ENCODE assay signal across 14 mouse cellular contexts in the genomic region with DNA sequence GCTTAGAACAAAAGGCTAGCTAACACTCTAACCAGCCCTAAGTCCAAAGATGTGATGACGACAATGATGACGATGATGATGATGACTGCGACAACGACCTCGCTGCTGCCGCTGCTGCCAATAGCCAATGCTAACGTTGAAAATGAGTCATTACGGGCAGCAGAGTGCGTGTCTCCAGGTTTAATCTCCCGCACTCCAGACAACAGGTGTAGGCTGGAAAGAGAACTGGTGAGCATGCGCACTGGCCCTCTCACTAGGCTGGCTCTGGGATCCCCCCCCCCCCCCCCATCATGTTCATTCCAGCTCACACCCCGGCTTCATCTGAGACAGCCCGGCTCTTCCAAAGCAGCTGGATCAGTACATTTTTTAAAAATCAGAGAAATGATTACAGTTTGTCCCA.
A peak's percentile ranks its signal among the peaks of the same experiment; 100 is the strongest.
DNase-seq lines count a peak whose midpoint lies in the region; ATAC-seq and TF ChIP-seq lines count a peak whose summit lies in the region.
"Had no signal": no experiment of that assay in that cellular context is flagged by ENCODE, and none has a peak within 500 bp of the region (broad histone marks: within the 10 kb centered on the region; RNA-seq: fewer than 3 reads in every experiment).

No protein-coding gene starts in this region.

- no peak overlapping the region for H3K27ac ChIP-seq in embryonic facial prominence, embryonic 14.5 days (replicated peaks; ENCODE audit: low read depth, low read length)
- H3K27ac ChIP-seq in embryonic facial prominence, embryonic 10.5 days (replicated peaks) = no peak overlapping the region
- no peak overlapping the region for H3K27ac ChIP-seq in hindbrain, postnatal 0 days
- H3K27ac ChIP-seq in hindbrain, embryonic 11.5 days (ENCODE audit: low read depth, low read length) = no peak overlapping the region
- H3K27ac ChIP-seq in testis, adult 2 months (ENCODE audit: control insufficient read depth, insufficient read depth, low read depth, low read length) = no peak overlapping the region
- H3K27ac ChIP-seq in kidney, embryonic 16.5 days (ENCODE audit: low read length) = no peak overlapping the region
- H3K27ac ChIP-seq: hindbrain, embryonic 10.5 days; liver, embryonic 13.5 days; neural tube, embryonic 13.5 days; stomach, embryonic 15.5 days had no signal

- ATAC-seq in embryonic facial prominence, embryonic 14.5 days (ENCODE audit: low read depth) = no peak
- ATAC-seq in hindbrain, postnatal 0 days = no peak
- ATAC-seq in hindbrain, embryonic 11.5 days (ENCODE audit: low FRiP score) = no peak
- ATAC-seq in kidney, embryonic 16.5 days (ENCODE audit: low FRiP score, low TSS enrichment) = no peak

- DNase-seq in embryonic facial prominence, embryonic 14.5 days (ENCODE audit: low spot score) = peak; percentile 32
- no peak for DNase-seq in embryonic facial prominence, embryonic 10.5 days (ENCODE audit: low spot score)
- peak; percentile 23 for DNase-seq in hindbrain, postnatal 0 days (ENCODE audit: low spot score)
- no peak for DNase-seq in hindbrain, embryonic 11.5 days (ENCODE audit: low spot score)
- no peak for DNase-seq in testis, postnatal 14 days (ENCODE audit: low spot score)
- DNase-seq in layer of hippocampus, postnatal 10 days (ENCODE audit: low spot score in 2 of 2) = no peak
- DNase-seq: cerebellum, postnatal 36 days; gastrocnemius, postnatal 36 days; liver, embryonic 13.5 days had no signal

- H3K4me3 ChIP-seq in embryonic facial prominence, embryonic 14.5 days (ENCODE audit: low read depth, low read length) = no peak overlapping the region
- no peak overlapping the region for H3K4me3 ChIP-seq in embryonic facial prominence, embryonic 10.5 days
- no peak overlapping the region for H3K4me3 ChIP-seq in hindbrain, postnatal 0 days (ENCODE audit: low read length)
- no peak overlapping the region for H3K4me3 ChIP-seq in hindbrain, embryonic 11.5 days (ENCODE audit: low read depth, low read length)
- H3K4me3 ChIP-seq in testis, adult 2 months (ENCODE audit: control insufficient read depth, low read depth, low read length) = peak overlapping the region; percentile 62
- no peak overlapping the region for H3K4me3 ChIP-seq in kidney, embryonic 16.5 days (ENCODE audit: low read length)
- H3K4me3 ChIP-seq: hindbrain, embryonic 10.5 days; liver, embryonic 13.5 days; neural tube, embryonic 13.5 days; stomach, embryonic 15.5 days had no signal

- no peaks in the 10 kb centered on the region for H3K36me3 ChIP-seq in embryonic facial prominence, embryonic 14.5 days (ENCODE audit: control insufficient read depth, insufficient read depth, low read length)
- H3K36me3 ChIP-seq in embryonic facial prominence, embryonic 10.5 days (replicated peaks) = no peaks in the 10 kb centered on the region
- no peaks in the 10 kb centered on the region for H3K36me3 ChIP-seq in hindbrain, postnatal 0 days (ENCODE audit: insufficient read depth, low read length)
- no peaks in the 10 kb centered on the region for H3K36me3 ChIP-seq in hindbrain, embryonic 11.5 days (ENCODE audit: control insufficient read depth, insufficient read depth, low read length)
- no peaks in the 10 kb centered on the region for H3K36me3 ChIP-seq in testis, adult 2 months (ENCODE audit: control insufficient read depth, insufficient read depth, low read length)
- H3K36me3 ChIP-seq in kidney, embryonic 16.5 days (ENCODE audit: insufficient read depth, low read length) = no peaks in the 10 kb centered on the region
- H3K36me3 ChIP-seq: hindbrain, embryonic 10.5 days; liver, embryonic 13.5 days; neural tube, embryonic 13.5 days; stomach, embryonic 15.5 days had no signal

- no peak overlapping the region for H3K4me2 ChIP-seq in embryonic facial prominence, embryonic 14.5 days (ENCODE audit: low read depth, low read length)
- H3K4me2 ChIP-seq in hindbrain, postnatal 0 days (ENCODE audit: low read depth, low read length) = no peak overlapping the region
- H3K4me2 ChIP-seq in hindbrain, embryonic 11.5 days (replicated peaks; ENCODE audit: low read depth, low read length) = no peak overlapping the region
- no peak overlapping the region for H3K4me2 ChIP-seq in kidney, embryonic 16.5 days (replicated peaks; ENCODE audit: low read depth, low read length)
- H3K4me2 ChIP-seq: liver, embryonic 13.5 days; neural tube, embryonic 13.5 days; stomach, embryonic 15.5 days had no signal

- H3K4me1 ChIP-seq in embryonic facial prominence, embryonic 14.5 days (ENCODE audit: control insufficient read depth, insufficient read depth, low read length) = no peaks in the 10 kb centered on the region
- H3K4me1 ChIP-seq in embryonic facial prominence, embryonic 10.5 days = peaks cover 17% of the 10 kb centered on the region
- H3K4me1 ChIP-seq in hindbrain, postnatal 0 days (ENCODE audit: insufficient read depth, low read length) = peaks cover 2% of the 10 kb centered on the region; the same call in 1 of the 2 replicates
- H3K4me1 ChIP-seq in hindbrain, embryonic 11.5 days (replicated peaks; ENCODE audit: control insufficient read depth, insufficient read depth, low read length) = no peaks in the 10 kb centered on the region
- peaks cover 12% of the 10 kb centered on the region for H3K4me1 ChIP-seq in testis, adult 2 months (ENCODE audit: control insufficient read depth, insufficient read depth, low read length)
- no peaks in the 10 kb centered on the region for H3K4me1 ChIP-seq in kidney, embryonic 16.5 days (ENCODE audit: insufficient read depth, low read length)
- H3K4me1 ChIP-seq: liver, embryonic 13.5 days; stomach, embryonic 15.5 days had no signal

- H3K27me3 ChIP-seq in embryonic facial prominence, embryonic 14.5 days (replicated peaks; ENCODE audit: control insufficient read depth, insufficient read depth, low read length) = no peaks in the 10 kb centered on the region
- H3K27me3 ChIP-seq in embryonic facial prominence, embryonic 10.5 days (replicated peaks; ENCODE audit: low read depth, poor library complexity, severe bottlenecking) = peaks cover 9% of the 10 kb centered on the region; the same call in 1 of the 2 replicates
- no peaks in the 10 kb centered on the region for H3K27me3 ChIP-seq in hindbrain, postnatal 0 days (ENCODE audit: insufficient read depth, low read length)
- H3K27me3 ChIP-seq in hindbrain, embryonic 11.5 days (ENCODE audit: control insufficient read depth, insufficient read depth, low read length) = no peaks in the 10 kb centered on the region
- no peaks in the 10 kb centered on the region for H3K27me3 ChIP-seq in testis, adult 2 months (ENCODE audit: control insufficient read depth, insufficient read depth, low read length)
- no peaks in the 10 kb centered on the region; the same call in 1 of the 2 replicates for H3K27me3 ChIP-seq in kidney, embryonic 16.5 days (ENCODE audit: insufficient read depth, low read length)
- H3K27me3 ChIP-seq: liver, embryonic 13.5 days; stomach, embryonic 15.5 days had no signal

- TF ChIP-seq CTCF in hindbrain, postnatal 0 days (IDR thresholded peaks at IDR 0.05; ENCODE audit: low read depth) = no peak
- no peak for TF ChIP-seq CTCF in testis, adult 2 months (IDR thresholded peaks at IDR 0.05; ENCODE audit: control insufficient read depth, insufficient read depth, insufficient replicate concordance, low read depth, low read length)

- no peak for TF ChIP-seq POLR2A in testis, adult 2 months (IDR thresholded peaks at IDR 0.05; ENCODE audit: control insufficient read depth, low read depth, low read length)

- no peak overlapping the region for H3K9ac ChIP-seq in embryonic facial prominence, embryonic 14.5 days (ENCODE audit: low read depth, low read length)
- no peak overlapping the region for H3K9ac ChIP-seq in hindbrain, postnatal 0 days (replicated peaks; ENCODE audit: low read length)
- H3K9ac ChIP-seq in hindbrain, embryonic 11.5 days (ENCODE audit: low read depth, low read length) = no peak overlapping the region
- no peak overlapping the region for H3K9ac ChIP-seq in kidney, embryonic 16.5 days (replicated peaks; ENCODE audit: low read length)
- H3K9ac ChIP-seq: liver, embryonic 13.5 days; neural tube, embryonic 13.5 days; stomach, embryonic 15.5 days had no signal

- WGBS in embryonic facial prominence, embryonic 14.5 days = 53% methylated on average over 13 of the region's 13 CpGs
- WGBS in embryonic facial prominence, embryonic 10.5 days = 64% methylated on average over 13 of the region's 13 CpGs
- 69% methylated on average over 13 of the region's 13 CpGs for WGBS in hindbrain, postnatal 0 days
- 70% methylated on average over 13 of the region's 13 CpGs for WGBS in hindbrain, embryonic 11.5 days
- 48% methylated on average over 13 of the region's 13 CpGs for WGBS in kidney, embryonic 16.5 days

- no peaks in the 10 kb centered on the region for H3K9me3 ChIP-seq in embryonic facial prominence, embryonic 14.5 days (ENCODE audit: control insufficient read depth, low read length)
- H3K9me3 ChIP-seq in embryonic facial prominence, embryonic 10.5 days = no peaks in the 10 kb centered on the region
- no peaks in the 10 kb centered on the region for H3K9me3 ChIP-seq in hindbrain, postnatal 0 days (ENCODE audit: low read length)
- no peaks in the 10 kb centered on the region for H3K9me3 ChIP-seq in hindbrain, embryonic 11.5 days (ENCODE audit: control insufficient read depth, low read length)
- no peaks in the 10 kb centered on the region for H3K9me3 ChIP-seq in kidney, embryonic 16.5 days (ENCODE audit: low read length)
- H3K9me3 ChIP-seq: hindbrain, embryonic 10.5 days; liver, embryonic 13.5 days; neural tube, embryonic 13.5 days; stomach, embryonic 15.5 days had no signal

Comparison
In these comparisons a context has a peak if more than half of its experiments do, and no peak if none do; other contexts are left out.
1. DNase-seq: peak in embryonic facial prominence, embryonic 14.5 days (single experiment) and hindbrain, postnatal 0 days (single experiment); none in embryonic facial prominence, embryonic 10.5 days (single experiment), hindbrain, embryonic 11.5 days (single experiment), testis, postnatal 14 days (single experiment) and layer of hippocampus, postnatal 10 days (0 of 2).